Mouse (Mus musculus): ENCODE data around the gene Tns4. TPM values are rescaled to one million over a fixed set of nuclear protein-coding genes. Genes with fewer than 3 reads are reported as not detected.

Tns4 gene
- polyA plus RNA-seq, 1 experiment from 2014 or later: not detected

DNA sequence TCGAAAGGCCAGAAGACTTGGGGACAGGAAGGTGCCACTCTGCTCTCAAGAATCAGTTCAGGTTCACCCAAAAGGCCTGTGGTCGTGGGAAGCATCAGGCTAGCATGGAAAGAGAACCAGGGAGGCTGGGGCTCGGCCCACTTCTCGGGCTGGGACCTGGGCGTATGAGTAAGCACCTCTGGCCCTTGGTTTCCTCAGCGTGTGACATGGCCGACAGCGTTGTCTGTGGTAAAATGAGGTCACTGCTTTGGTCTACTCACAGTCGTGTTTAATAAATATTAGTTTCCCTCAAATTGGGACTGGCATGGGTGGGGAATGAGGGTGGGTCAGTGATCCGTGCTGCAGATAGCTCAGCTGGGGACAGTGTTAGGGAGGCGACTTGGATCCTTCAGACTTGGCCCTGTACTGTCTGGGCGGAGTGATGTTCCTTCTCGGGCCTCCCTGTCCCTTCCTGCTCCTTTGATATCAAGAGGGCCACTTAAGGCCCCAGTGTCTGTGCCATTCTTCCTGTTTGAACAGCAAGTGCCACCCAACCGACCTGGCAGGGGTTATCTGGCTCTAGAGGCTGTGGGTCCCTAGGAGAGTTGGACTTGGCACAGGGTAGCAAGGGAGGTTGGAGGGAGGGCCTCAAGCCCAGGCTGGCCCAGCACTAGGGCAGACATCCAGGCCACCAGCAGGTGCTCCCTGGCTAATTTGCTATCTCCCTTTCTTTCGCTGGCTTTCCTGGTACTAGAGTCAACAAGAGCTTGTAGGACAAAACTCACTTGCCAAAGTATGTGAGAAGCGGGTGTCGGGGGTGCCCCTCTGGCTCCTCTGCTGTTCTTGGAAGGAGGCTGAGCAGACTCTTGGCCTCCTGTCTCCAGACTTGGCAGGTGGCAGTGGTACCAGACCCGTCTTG, 38.9 kb upstream of the Tns4 start:
- ATAC-seq: no peak

DNA sequence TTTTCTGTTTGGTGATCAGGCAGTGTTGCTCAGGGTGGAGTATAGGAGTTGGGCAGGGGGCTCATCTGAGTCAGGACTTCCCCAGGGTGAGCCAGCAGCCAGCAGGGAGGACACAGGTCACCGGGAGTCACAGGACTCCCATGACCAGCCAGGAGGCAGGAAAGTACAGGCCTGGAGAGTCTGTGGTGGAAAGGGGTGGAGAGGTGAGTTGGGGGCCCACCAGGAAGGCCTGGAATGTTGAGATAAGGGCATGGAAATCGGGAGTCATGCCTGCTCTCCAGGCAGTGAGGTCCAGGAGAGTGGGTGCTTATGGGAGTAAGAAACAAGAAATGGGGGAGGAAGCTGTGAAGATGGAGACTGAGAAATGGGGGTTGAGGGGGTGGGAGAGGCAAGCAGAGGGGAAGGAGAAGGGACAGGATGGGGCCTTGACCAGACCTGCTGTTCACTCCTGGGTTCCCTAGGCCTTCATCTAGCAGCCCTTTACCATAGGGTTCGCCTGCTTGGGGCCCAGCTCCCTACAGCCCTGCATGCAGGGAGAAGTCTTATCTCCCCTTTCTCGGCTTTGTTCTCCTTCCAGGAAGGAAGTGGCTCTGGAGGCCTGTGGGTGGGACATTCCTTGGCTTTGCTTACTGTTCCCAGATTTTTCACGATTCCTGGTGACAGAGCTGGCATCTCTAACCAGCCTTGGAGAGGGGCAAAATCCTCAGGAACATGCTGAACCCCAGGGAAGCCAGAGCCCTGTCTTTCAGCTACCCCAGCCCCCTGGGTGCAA, 37.6 kb upstream of the Tns4 start:
- Histone ChIP-seq H3K27me3 (no peaks in the 10 kb centered on the region), H3K4me1 (peaks cover 8% of the 10 kb centered on the region), H3K27ac (no peak overlapping the region; the same call in 1 of the 2 replicates), H3K9ac (no peak overlapping the region), H3K36me3 (ENCODE audit: poor library complexity, severe bottlenecking) (no peaks in the 10 kb centered on the region), H3K4me2 (no peak overlapping the region), H3K4me3 (no peak overlapping the region), H3K9me3 (replicated peaks) (no peaks in the 10 kb centered on the region)
- ATAC-seq: no peak
- WGBS: 42% methylated on average over 5 of the region's 5 CpGs

More for the DNA sequence above, 38.9 kb upstream of the Tns4 start:
- H3K27me3 ChIP-seq: no peaks in the 10 kb centered on the region
- H3K27ac ChIP-seq: no peak overlapping the region
- no peaks in the 10 kb centered on the region for H3K36me3 ChIP-seq (ENCODE audit: poor library complexity, severe bottlenecking)
- H3K9me3 ChIP-seq (replicated peaks): no peaks in the 10 kb centered on the region
- H3K9ac ChIP-seq: no peak overlapping the region
- H3K4me1 ChIP-seq: peaks cover 17% of the 10 kb centered on the region
- no peak overlapping the region for H3K4me2 ChIP-seq
- no peak overlapping the region for H3K4me3 ChIP-seq
- 83% methylated on average over 18 of the region's 18 CpGs for WGBS

GRCm38 (mm10) chr11:99124635-99125029, 35.5 kb upstream of the Tns4 start:
- WGBS: 67% methylated on average over 10 of the region's 10 CpGs

GRCm38 (mm10) chr11:99123977-99124634, 35.0 kb upstream of the Tns4 start:
- H3K27ac ChIP-seq: no peak overlapping the region

More at GRCm38 (mm10) chr11:99124635-99125029, 35.5 kb upstream of the Tns4 start:
- no peaks in the 10 kb centered on the region for H3K36me3 ChIP-seq (ENCODE audit: poor library complexity, severe bottlenecking)
- no peak overlapping the region for H3K27ac ChIP-seq
- no peak overlapping the region for H3K4me3 ChIP-seq
- no peak overlapping the region for H3K4me2 ChIP-seq
- H3K9ac ChIP-seq: no peak overlapping the region
- ATAC-seq: no peak
- H3K9me3 ChIP-seq (replicated peaks): no peaks in the 10 kb centered on the region
- H3K4me1 ChIP-seq: peaks cover 16% of the 10 kb centered on the region
- no peaks in the 10 kb centered on the region for H3K27me3 ChIP-seq

DNA sequence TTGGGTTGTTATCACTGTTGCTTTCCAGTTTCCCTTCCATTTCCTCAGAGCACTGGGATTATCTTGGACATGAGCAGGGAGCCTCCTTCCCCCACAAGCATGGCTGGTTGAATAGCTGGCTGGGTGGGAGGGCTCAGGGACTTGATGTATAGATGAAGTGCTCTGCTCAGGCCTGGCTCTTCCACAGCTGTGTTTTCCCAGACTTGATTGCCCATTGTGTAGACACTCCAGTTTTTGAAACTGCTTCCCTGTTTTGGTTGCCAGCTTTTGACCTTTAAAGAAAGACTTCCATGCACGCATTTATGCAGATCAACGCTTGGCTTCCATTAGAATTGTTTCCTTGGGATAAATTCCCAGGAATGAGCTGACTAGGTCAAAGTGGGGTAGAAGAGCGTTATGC, 33.6 kb upstream of the Tns4 start:
- Histone ChIP-seq H3K9me3 (replicated peaks) (0 out of 2 replicates have a peak, but pooled peaks cover 5% of the 10 kb centered on the region), H3K9ac (no peak overlapping the region), H3K4me1 (peaks cover 16% of the 10 kb centered on the region), H3K27ac (0 out of 2 replicates have a peak overlapping the region, but pooled peaks have one; percentile 31), H3K36me3 (ENCODE audit: poor library complexity, severe bottlenecking) (no peaks in the 10 kb centered on the region), H3K4me2 (no peak overlapping the region), H3K4me3 (no peak overlapping the region), H3K27me3 (no peaks in the 10 kb centered on the region)
- WGBS: 57% methylated on average over 3 of the region's 3 CpGs
- peak; percentile 43; the same call in 1 of the 2 replicates for ATAC-seq

More at GRCm38 (mm10) chr11:99123977-99124634, 35.0 kb upstream of the Tns4 start:
- 34% methylated on average over 15 of the region's 15 CpGs for WGBS
- Histone ChIP-seq H3K4me1 (peaks cover 16% of the 10 kb centered on the region), H3K4me2 (no peak overlapping the region), H3K9ac (no peak overlapping the region), H3K4me3 (no peak overlapping the region), H3K36me3 (ENCODE audit: poor library complexity, severe bottlenecking) (no peaks in the 10 kb centered on the region), H3K27me3 (no peaks in the 10 kb centered on the region), H3K9me3 (replicated peaks) (no peaks in the 10 kb centered on the region)
- ATAC-seq: no peak

DNA sequence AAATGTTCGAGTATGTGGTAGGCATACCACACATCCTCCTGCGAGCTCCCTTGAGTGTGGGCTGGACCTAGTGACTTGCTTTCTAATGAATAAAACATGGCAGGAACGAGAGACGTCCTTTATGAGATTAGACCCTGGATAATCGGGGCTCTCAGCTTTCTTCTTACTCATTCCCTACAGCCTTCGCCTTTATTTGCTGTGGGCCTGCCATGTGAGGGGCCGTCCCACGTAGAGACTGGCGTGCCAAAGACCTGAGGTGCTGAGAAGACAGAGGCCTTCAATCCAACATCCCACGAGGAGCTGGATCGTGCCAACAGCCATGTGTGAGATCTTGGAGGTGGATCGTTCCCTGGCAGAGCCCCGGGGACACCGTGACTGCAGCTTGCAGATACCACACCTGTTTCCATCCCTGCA, 32.1 kb upstream of the Tns4 start:
- H3K27ac ChIP-seq: peak overlapping the region; percentile 19; the same call in 1 of the 2 replicates
- H3K9ac ChIP-seq: no peak overlapping the region
- no peak overlapping the region for H3K4me2 ChIP-seq
- H3K9me3 ChIP-seq (replicated peaks): 0 out of 2 replicates have a peak, but pooled peaks cover 5% of the 10 kb centered on the region
- ATAC-seq: no peak
- no peaks in the 10 kb centered on the region for H3K27me3 ChIP-seq
- H3K4me3 ChIP-seq: no peak overlapping the region
- WGBS: 44% methylated on average over 14 of the region's 14 CpGs
- H3K4me1 ChIP-seq: peaks cover 11% of the 10 kb centered on the region
- no peaks in the 10 kb centered on the region for H3K36me3 ChIP-seq (ENCODE audit: poor library complexity, severe bottlenecking)

DNA sequence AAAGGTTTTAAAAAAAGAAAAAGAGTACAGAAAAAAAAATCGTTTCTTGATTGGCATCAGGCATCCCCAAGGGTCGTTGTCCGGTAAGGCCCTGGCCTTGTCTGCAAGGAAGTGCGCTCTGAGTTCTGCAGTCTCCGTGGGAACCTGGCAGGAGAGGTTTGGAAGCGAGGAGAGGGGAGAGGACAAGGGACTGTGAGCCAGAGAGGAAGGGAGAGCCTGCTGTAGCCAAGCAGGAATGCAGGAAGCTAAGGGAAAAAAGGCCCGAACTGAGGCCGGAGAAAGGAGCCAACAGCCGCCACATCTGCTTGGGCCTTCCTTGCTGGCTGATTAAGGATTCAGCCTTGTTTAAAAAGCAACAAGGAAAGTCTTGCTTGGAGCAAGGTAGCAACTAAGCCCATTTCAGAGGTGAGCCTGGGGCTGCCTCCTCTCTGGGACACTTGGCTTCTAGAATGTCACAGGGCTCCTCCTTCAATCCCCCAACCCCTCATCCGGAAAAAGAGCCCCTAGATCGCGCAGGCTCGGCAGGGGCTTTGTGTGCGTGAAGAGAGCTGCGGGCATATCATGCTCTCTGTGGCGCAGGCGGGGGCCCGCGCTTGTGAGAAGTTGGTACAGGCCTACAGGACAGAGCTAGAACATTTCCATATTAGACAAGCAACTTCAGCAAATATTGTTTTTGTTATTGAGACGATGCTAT, 31.6 kb upstream of the Tns4 start:
- Histone ChIP-seq H3K4me3 (no peak overlapping the region), H3K27ac (peak overlapping the region; percentile 19; the same call in 1 of the 2 replicates), H3K27me3 (no peaks in the 10 kb centered on the region), H3K4me1 (peaks cover 11% of the 10 kb centered on the region), H3K9me3 (replicated peaks) (0 out of 2 replicates have a peak, but pooled peaks cover 5% of the 10 kb centered on the region), H3K4me2 (0 out of 2 replicates have a peak overlapping the region, but pooled peaks have one; percentile 11), H3K9ac (0 out of 2 replicates have a peak overlapping the region, but pooled peaks have one; percentile 14), H3K36me3 (ENCODE audit: poor library complexity, severe bottlenecking) (no peaks in the 10 kb centered on the region)
- 47% methylated on average over 20 of the region's 20 CpGs for WGBS
- ATAC-seq: no peak

GRCm38 (mm10) chr11:99118963-99119362, 29.9 kb upstream of the Tns4 start:
- no peak overlapping the region for H3K27ac ChIP-seq
- peaks cover 11% of the 10 kb centered on the region for H3K4me1 ChIP-seq
- no peak overlapping the region for H3K9ac ChIP-seq
- WGBS: 86% methylated on average over 7 of the region's 7 CpGs
- H3K4me3 ChIP-seq: no peak overlapping the region
- H3K9me3 ChIP-seq (replicated peaks): 0 out of 2 replicates have a peak, but pooled peaks cover 5% of the 10 kb centered on the region
- H3K4me2 ChIP-seq: no peak overlapping the region
- no peaks in the 10 kb centered on the region for H3K36me3 ChIP-seq (ENCODE audit: poor library complexity, severe bottlenecking)
- no peaks in the 10 kb centered on the region for H3K27me3 ChIP-seq
- ATAC-seq: no peak

- Histone ChIP-seq H3K9me3 (replicated peaks) (0 out of 2 replicates have a peak, but pooled peaks cover 5% of the 10 kb centered on the region), H3K4me2 (no peak overlapping the region), H3K4me1 (peaks cover 11% of the 10 kb centered on the region), H3K9ac (no peak overlapping the region), H3K36me3 (ENCODE audit: poor library complexity, severe bottlenecking) (no peaks in the 10 kb centered on the region), H3K4me3 (no peak overlapping the region), H3K27ac (no peak overlapping the region), H3K27me3 (no peaks in the 10 kb centered on the region)
- no peak for ATAC-seq
- WGBS: 97% methylated on average over 1 of the region's 1 CpGs
These were observed 29.3 kb upstream of the Tns4 start for GRCm38 (mm10) chr11:99118420-99118819.

- Histone ChIP-seq H3K4me1 (peaks cover 14% of the 10 kb centered on the region), H3K4me3 (no peak overlapping the region), H3K9me3 (replicated peaks) (0 out of 2 replicates have a peak, but pooled peaks cover 5% of the 10 kb centered on the region), H3K27ac (no peak overlapping the region), H3K36me3 (ENCODE audit: poor library complexity, severe bottlenecking) (no peaks in the 10 kb centered on the region), H3K4me2 (no peak overlapping the region), H3K27me3 (no peaks in the 10 kb centered on the region), H3K9ac (no peak overlapping the region)
- WGBS: 78% methylated on average over 7 of the region's 7 CpGs
- no peak for ATAC-seq
These were observed 28.8 kb upstream of the Tns4 start for GRCm38 (mm10) chr11:99117907-99118306.

- 0 out of 2 replicates have a peak, but pooled peaks cover 5% of the 10 kb centered on the region for H3K9me3 ChIP-seq (replicated peaks)
- H3K27ac ChIP-seq: no peak overlapping the region
- ATAC-seq: no peak
- WGBS: 79% methylated on average over 6 of the region's 6 CpGs
- H3K27me3 ChIP-seq: no peaks in the 10 kb centered on the region
- no peak overlapping the region for H3K4me2 ChIP-seq
- no peak overlapping the region for H3K4me3 ChIP-seq
- H3K9ac ChIP-seq: no peak overlapping the region
- H3K4me1 ChIP-seq: peaks cover 13% of the 10 kb centered on the region
- H3K36me3 ChIP-seq (ENCODE audit: poor library complexity, severe bottlenecking): no peaks in the 10 kb centered on the region
These were observed 26.8 kb upstream of the Tns4 start for GRCm38 (mm10) chr11:99115940-99116339.
